Mouse (Mus musculus): ENCODE measurements around the gene Nipsnap2.
A peak's percentile ranks its signal among the peaks of the same experiment; 100 is the strongest.

Gene Nipsnap2

DNA sequence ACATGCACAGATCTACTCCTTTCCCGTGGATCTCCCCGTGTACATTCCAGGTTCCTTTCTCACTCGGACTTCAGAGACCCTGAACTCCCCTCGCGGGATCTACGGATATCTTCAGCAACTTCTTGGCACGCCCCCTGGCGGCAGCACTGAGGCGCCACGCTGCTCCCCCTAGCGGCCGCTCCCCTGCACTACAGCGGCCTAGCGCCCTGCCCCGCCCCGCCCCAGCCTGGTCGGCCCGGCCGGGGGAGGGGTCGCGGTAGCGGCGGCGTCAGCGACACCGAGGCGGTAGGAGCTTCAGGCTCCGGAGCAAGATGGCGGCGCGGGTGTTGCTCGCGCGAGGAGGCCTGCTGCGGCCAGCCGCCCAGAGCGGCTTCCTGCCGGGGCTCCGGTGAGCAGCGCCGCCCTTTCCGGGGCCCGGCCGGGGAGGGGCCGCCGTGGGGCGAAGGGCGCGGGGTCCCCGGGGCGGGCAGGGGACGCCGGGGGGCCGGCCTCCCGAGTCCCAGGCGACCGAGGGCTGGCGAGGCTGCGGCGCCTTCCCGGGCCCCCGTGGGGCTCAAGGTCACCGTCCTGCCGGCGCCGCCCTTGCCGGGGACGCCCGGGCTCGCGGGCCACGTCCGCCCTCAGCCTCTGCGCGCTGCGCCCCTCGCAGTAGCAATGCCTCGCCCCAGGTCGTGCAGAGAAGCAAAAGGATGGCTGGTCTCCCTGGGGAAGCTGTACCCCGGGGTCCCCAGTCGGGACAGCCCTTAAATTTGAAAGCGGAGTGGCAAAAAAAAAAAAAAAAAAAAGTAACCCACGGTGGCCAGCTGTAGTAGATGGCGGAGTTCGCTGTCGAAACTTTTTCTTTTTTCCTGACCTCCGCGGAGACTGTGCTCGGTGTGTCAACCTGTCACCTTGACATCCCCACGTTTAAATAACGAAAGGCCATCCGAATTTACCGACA lies at the start of gene Nipsnap2:
Nipsnap2 (plus strand) TSS at position 230 of the 940 bp plus-strand sequence.
- peak; percentile 91 for DNase-seq (ENCODE audit: low read depth, low spot score)

DNA sequence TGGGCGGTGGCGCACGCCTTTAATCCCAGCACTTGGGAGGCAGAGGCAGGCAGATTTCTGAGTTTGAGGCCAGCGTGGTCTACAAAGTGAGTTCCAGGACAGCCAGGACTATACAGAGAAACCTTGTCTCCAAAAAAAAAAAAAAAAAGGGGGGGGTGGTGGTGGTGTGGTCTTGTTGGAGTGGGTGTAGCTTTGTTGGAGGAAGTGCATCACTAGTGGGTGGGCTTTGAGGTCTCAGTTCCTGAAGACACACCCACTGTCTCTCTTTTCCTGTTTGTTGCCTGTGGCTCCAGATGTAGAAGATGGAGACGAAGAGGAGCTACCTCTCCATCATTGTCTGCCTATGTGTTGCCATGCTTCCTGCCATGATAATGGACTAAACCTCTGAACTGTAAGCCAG lies 39.7 kb upstream of the Nipsnap2 start:
- DNase-seq (ENCODE audit: low read depth, low spot score), result peak; percentile 15

DNA sequence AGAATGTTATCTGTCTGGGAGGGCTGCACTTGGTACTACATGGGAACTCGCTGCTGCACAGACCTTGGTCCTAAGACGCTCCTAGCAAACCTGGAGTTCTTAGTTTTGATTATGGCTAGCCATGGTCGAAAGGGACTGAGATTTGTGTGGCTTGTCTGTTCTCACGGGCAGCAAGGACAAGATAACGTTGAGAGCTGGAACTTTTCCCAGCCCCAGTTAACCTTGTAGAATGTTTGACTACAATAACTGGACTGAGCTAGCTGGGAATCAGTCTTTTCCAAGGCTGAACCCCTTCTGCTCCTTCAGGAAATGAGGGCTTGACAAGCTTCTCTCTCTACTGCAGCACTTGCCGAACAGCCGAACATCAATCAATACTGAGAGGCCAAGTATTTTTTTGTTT lies 37.2 kb upstream of the Nipsnap2 start:
- no peak for DNase-seq (ENCODE audit: low read depth, low spot score)

DNA sequence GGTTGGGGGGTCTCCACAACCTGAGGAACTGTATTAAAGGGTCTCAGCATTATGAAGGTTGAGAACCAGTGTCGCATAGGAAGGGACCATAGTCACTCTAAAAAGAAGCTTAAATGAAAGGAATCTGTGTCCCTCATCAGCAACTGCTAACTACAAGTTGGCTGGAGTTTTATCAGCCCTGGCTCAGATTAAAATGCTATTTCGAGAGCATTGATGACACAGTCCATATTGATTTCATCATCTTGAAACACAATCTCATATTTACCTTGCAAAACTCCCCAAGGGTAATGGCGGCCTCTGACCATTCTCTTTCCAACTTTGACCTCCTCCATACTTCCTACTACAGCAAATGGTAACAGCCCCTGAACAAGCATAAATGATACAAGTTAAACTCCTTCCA lies 34.3 kb upstream of the Nipsnap2 start:
- no peak for DNase-seq (ENCODE audit: low read depth, low spot score)

DNA sequence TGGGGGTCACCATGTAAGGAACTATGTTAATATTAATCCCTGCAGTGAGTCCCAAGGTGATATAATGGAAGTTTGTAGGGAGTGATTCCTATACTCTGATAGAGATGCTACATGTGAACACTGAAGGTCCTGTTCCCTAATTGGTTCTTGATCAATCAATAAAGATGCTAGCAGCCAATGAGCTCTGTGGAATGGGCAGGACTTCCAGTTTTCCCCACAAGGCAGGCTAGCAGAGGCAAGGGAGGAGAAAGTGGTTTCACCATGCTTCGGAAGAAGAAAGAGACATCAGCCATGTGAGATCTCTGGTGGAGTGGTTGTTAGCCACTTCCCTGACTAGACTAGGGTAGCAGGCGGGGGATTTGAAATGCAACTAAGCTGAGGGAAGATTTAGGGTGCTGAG lies 24.4 kb upstream of the Nipsnap2 start:
- DNase-seq (ENCODE audit: low read depth, low spot score), result peak; percentile 52

DNA sequence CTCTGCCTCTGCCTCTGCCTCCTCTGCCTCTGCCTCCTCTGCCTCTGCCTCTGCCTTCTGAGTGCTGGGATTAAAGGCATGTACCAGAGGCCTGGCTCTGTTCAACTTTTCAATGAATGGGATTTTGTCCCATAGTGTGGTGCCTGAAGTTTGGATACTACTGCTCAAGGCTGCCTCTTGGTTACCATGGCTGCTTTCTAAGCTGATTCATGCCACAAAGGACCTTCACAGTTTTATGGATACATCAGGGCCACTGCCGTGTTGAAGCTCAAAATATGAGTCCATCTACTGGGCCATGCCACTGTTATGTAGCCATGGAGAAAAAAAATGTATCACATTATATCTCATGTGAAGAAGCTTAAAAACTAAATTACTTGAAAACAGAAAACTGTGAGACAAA lies 23.2 kb upstream of the Nipsnap2 start:
- DNase-seq (ENCODE audit: low read depth, low spot score), result no peak

DNA sequence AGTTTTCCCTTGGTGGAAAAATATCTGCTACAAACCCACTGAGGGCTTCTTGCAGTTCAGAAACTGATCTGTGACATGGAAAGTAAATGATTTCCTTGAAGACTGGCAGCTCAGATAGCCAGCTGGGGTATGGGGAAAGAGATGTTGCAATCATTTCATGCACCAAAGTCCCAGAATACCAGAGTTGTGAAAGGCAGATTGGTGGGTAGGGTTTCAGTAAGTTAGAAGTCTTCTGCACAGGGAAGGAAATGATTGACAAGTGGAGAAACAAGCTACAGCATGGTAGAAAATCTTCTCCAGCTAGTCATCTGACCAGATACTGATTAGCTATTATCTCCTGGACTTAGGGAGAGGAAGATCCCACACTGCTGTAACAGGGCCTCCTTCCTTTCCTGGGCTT lies 21.5 kb upstream of the Nipsnap2 start:
- DNase-seq (ENCODE audit: low read depth, low spot score), result no peak

DNA sequence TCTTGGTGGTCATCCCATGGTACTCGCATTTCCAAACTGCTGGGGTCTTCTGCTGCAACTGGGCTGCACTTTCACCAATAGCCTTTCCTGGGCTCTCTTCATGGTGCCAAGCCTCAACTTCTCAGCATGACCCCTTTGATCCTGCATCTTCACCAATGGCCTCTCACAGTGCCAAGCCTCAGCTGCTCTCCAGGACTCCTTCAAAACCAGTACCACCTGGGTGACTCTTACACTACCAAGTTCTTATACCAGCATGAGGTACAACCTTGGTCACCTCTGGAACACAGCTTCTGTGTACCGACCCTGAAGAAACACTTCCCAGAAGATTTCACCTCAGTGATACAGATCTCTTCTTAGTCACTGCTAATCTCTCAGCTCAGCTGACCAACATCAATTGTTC lies 16.5 kb upstream of the Nipsnap2 start, which contains the start of gene Sept14:
Sept14 (minus strand) TSS at position 101 of the 400 bp plus-strand sequence.
- DNase-seq (ENCODE audit: low read depth, low spot score), result no peak

DNA sequence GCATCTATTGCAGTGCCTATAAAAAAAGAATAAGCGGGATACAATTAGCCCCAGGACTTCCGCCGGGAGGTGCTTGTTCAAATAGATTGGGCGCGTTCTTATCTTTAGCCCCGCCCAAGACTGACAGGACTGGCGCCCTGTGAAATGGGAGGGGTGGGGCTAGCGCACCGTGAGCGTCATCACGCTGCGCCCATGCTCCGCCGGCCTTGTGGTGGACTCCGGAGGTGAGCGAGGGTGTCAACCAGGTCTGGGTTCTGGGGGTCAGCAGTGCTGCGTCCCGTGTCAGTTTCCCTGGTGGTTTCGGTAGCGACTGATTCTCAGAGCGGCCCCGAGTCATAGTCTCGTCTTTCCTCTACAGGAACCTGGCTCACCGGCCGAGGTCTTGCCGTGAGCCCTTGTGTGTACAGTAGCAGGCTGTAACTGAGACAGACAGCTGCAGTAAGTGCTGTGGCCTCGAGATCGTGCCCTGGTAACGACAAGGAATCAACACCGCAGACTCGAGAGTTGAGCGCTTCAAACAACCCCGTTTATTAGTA lies 9.5 kb upstream of the Nipsnap2 start, which contains the start of gene Mrps17:
Mrps17 (plus strand) TSS at position 172 of the 536 bp plus-strand sequence.
- peak; percentile 95 for DNase-seq (ENCODE audit: low read depth, low spot score)

DNA sequence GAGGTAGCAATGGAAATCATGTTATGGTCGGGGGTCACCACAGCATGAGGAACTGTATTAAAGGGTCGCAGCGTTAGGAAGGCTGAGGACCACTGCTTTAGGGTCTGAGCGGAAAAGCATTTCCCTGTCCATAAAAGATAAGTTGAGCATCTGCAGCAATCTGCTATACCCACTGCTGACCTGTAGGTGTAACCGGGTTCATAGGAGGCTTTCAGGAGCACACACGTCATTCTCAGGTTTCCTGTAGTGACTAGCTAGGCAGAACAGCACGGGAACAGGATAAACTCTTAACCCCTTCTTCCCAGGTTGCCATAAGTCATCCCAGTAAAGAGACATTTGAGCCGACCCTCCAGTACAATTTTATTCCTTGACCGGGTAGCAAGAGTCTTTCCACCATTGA lies 7.8 kb upstream of the Nipsnap2 start:
- peak; percentile 51 for DNase-seq (ENCODE audit: low read depth, low spot score)

DNA sequence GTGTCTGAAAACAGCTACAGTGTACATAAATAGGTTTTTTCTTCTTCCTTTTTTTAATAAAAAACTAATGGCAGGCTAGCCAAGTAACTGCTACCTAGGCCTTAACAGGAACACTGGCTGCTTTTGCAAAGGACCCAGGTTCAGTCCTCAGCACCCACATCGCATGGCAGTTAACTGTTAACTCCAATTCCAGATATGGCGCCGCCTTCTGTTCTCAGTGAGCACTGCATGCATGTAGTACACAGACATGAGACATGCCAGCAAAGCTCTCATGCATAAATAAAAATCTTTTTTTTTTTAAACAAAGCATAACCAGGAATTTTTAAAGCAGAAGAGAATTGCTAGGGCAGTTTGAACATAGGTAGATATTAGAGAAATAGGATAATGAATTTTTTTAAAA lies 4.7 kb upstream of the Nipsnap2 start:
- DNase-seq (ENCODE audit: low read depth, low spot score), result no peak

DNA sequence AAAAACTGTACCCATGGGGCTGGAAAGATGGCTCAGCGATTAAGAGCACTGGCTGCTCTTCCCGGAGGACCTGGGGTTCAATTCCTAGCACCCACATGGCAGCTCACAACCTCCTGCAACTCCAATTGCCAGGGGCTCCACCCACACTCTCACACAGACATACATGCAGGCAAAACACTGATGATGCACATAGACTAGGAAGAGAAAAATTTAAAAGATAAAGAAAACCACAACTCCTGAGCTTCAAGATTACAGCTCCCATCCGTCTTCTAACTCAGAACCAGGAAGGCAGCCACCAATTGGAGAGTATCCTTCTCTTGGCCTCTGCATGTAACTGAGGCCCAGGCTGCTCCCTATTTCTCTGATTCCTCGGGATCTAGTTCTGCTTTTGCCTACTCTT lies 595 bp upstream of the Nipsnap2 start:
- no peak for DNase-seq (ENCODE audit: low read depth, low spot score)

DNA sequence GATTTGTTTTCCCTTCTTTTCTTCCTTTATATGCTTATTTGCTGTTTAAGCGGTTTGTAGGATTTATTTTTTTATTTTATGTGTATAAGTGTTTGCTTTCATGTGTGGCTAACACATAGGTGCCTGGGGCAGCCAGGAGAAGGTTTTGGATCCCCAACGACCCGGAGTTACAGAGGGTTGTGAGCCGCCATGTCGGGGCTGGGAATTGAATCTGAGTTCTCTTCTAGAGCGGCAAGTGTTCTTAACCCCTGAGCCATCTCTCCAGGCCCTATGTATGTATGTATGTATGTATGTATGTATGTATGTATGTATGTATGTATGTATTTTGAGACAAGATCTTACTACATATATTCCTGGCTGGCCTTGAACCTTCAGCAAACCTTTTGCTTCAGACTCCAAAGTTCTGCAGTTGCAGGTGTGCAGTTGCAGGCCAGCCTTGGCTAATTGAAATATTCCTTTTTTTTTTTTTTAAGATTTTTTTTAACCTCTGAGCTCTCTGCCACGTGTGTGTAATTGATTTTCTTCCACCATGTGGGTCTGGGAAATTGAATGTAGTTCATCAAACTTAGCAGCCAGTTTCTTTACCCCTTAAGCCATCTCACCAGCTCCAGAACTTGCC lies 1.0 kb downstream of the Nipsnap2 start:
- no peak for DNase-seq (ENCODE audit: low read depth, low spot score)

DNA sequence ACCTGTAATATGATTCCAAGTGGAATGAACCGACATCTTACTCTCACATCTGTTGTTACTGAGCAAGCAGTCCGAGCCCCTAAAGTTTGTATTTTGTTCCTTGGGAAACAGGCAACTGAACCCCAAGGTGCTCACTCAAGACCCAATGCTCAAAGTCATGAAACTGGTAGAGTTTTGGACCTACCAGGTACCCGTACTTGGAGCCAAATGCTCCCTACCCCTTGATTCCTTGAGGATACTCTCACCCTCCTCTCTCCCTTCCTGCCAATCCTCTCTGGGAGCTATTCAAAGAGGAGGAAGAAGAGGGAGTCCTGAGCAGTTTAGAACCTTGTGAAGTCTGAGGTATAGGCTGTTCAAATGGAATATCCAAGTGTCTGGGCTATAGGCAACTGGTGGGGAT lies 1.9 kb downstream of the Nipsnap2 start:
- peak; percentile 59 for DNase-seq (ENCODE audit: low read depth, low spot score)

DNA sequence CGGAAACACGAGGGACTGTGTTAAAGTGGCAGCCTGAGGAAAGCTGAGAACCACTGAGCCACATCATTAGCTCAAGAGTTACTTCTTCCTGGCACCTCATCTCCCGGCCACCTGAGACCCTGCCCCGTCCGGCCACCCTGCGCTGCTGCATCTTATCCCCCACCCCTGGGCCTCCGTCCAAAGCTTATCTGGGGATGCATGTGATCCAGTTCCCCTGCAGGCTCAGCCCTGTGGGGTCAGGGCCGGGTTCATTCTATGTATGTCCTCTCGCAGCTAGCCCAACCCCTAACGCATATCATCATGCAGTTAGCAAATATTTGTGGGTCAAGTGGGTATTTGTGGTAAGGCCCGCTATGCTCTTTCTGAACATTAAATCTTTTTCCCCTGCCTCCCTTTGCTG lies 4.4 kb downstream of the Nipsnap2 start:
- no peak for DNase-seq (ENCODE audit: low read depth, low spot score)

DNA sequence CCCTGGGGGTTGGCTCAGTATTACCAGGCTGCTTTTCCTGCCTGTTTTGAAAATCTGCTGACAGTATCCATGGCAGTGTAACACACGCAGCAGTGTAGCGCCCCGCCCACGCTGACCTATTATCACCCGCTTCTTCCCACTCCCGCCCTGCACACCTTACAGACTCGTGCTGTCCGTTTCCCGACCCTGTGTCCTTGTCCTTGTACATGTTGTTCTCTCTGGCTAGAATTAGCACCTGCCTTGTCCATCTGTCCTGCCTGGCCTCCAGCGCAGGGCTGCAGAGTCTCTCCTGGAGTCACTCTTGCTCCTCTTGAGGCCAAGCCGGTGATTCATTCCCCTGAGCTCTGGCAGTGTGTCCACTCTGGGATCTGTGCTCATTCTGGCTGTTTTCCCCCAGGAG lies 5.5 kb downstream of the Nipsnap2 start:
- no peak for DNase-seq (ENCODE audit: low read depth, low spot score)

DNA sequence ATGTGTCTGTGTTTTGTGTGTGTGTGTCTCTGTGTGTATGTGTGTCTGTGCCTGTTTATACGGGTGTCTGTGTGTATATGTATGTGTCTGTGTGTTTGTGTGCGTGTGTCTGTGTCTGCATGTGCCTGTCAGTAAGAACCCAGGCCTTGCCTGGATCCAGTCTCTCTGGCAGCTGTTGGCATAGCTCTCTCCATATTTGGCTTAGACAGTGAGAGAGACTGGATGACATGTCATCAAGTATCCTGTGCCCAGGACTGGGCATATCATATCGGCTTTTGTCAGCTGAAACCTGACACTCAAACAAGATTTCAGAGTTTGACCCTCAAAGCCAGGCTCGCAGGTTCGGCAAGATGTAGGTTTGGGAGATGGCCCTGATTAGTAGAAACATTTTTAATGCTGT lies 6.2 kb downstream of the Nipsnap2 start:
- DNase-seq (ENCODE audit: low read depth, low spot score), result no peak

DNA sequence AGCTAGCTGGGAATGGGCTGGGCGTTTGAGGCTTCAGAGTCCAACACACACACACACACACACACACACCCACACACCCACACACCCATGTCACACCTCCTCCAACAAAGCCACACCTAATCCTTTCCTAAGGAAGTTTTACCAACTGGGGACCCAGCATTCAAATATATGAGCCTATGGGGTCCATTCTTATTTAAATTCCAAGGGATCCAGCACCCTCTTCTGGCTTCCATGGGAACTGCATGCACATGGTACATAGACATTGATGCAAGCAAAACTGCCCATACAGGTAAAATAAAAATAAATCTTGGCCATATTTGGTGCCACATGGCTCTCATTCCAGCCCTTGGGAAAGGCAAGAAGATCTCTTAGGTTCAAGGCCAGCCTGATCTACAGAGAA lies 16.1 kb downstream of the Nipsnap2 start:
- DNase-seq (ENCODE audit: low read depth, low spot score), result peak; percentile 66

DNA sequence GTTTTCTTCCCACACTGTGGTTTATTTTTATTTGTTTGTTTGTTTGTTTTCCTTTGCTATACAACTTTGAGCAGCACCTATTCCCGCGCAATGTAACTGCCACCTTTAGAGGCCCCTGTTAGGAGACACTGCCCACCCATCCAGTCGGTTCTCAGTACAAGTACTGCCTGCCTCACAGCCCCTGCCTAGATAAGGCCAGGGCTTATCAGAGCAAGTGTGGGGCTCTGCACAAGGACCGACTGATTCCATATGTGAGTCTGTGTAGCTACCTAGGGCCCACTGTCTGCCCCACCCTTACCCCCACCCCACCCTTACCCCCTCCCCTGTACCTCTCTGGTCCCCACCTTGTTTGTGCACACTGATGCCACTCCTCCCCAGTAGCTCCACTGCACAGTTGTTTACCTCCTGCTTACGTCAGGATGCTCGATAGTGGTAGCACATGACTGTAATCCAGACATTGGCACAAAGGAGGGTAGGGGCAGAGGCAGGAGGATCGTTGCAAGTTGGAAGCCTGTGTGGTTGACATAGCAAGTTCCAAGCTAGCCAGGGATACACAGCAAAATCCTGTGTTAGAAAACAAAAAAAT lies 18.1 kb downstream of the Nipsnap2 start:
- no peak for DNase-seq (ENCODE audit: low read depth, low spot score)

DNA sequence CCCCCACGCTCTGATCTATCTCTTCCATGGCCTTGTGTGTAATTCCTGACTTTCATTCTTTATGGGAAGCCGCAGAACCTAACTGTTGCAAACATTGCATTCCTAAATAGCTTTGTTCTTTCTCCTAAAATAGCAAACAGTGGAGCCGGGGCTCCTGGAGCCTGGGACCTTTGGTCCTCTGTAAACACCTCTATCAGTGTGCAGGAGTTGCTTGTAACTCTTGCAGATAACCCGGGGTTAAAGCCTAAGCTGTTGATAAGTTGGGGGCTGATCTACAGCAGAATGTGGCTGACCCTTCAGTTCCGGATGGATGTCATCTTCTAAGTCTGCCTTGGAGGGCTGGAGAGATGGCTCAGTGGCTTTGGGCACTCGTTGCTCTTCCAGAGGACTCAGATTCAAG lies 19.2 kb downstream of the Nipsnap2 start:
- no peak for DNase-seq (ENCODE audit: low read depth, low spot score)

DNA sequence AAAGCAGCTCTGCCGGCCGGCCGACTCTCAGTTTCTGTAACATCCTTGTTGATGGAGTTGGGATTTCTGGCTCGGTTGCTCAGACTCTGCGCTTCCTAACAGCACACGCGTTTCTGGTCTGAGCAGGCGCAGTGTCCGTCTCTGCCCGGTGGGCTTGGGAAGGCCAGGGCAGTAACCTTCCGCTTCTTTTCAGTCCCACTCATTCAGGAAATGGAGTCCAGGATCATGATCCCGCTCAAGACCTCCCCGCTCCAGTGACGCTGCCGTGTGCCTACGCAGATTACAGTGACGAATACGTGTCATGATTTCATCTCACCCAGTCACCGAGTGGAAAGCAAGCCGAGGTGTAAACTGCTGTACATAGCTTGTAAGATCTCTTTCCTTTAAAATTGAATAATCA lies 32.0 kb downstream of the Nipsnap2 start:
- DNase-seq (ENCODE audit: low read depth, low spot score), result peak; percentile 27

DNA sequence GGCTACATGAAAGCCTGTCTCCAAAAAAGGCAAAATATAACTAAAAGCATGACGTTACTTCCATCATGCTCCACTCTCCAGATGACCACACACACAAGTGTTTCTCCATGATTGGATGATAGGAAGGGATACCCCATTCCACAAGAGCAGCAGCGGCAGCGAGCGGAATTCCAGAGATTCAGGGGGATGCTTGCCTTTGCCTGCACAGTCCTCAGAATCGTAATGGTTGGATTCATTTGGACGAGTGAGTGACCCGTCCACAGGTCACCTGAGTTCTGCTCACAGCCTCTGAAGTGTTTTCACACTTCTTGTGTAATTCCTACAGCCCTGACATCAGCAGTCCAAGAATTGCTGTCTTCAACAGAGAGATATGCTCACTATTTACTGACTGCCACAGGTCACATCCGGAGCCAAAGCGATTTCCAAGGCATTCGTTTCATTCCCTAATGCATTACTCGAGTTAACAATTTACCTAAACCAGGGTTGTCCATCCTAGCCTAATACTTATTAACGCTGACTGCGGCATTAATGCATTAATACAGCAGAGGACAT lies 35.1 kb downstream of the Nipsnap2 start:
- DNase-seq (ENCODE audit: low read depth, low spot score), result no peak

All from ES-CJ7 (cell line).